Mouse (Mus musculus) liver, adult (tissue): ENCODE measurements around the gene Ankle1.

Source experiments
- GATA4 ChIP-seq: IDR thresholded peaks from 2 replicates; pipeline ENCODE4 v1.6.1; 2014; ENCODE audit warnings: mild to moderate bottlenecking, low read length; ENCODE audit not compliant: insufficient replicate concordance

Ankle1 gene

GRCm38 (mm10) chr8:71395629-71396028 lies 10.2 kb upstream of the Ankle1 start, which contains the start of gene Ushbp1:
Gene Ushbp1 (minus strand): TSS chr8:71395802.
- TF ChIP-seq GATA4 = peak; percentile 88; the same call in 1 of the 2 replicates

GRCm38 (mm10) chr8:71396639-71397305 lies 9.0 kb upstream of the Ankle1 start, which contains the start of gene Babam1:
Gene Babam1 (plus strand): TSS chr8:71396861.
- TF ChIP-seq GATA4 = 0 out of 2 replicates have a peak, but pooled peaks have one; percentile 35

GRCm38 (mm10) chr8:71397701-71398100 lies 8.1 kb upstream of the Ankle1 start:
- TF ChIP-seq GATA4 = no peak

GRCm38 (mm10) chr8:71400826-71401225 lies 5.0 kb upstream of the Ankle1 start:
- TF ChIP-seq GATA4 = no peak

- no peak for TF ChIP-seq GATA4
These were observed 4.4 kb upstream of the Ankle1 start for GRCm38 (mm10) chr8:71401454-71401853.

GRCm38 (mm10) chr8:71402446-71402964 lies 3.3 kb upstream of the Ankle1 start:
- TF ChIP-seq GATA4 = no peak

- TF ChIP-seq GATA4 = no peak
These were observed 2.5 kb upstream of the Ankle1 start for GRCm38 (mm10) chr8:71403107-71403885.

GRCm38 (mm10) chr8:71404011-71404410 lies 1.8 kb upstream of the Ankle1 start:
- TF ChIP-seq GATA4 = no peak

GRCm38 (mm10) chr8:71404951-71405351 lies 859 bp upstream of the Ankle1 start:
- no peak for TF ChIP-seq GATA4

- no peak for TF ChIP-seq GATA4
These were observed 547 bp downstream of the Ankle1 start for GRCm38 (mm10) chr8:71406099-71407015.

GRCm38 (mm10) chr8:71407441-71407840 lies 1.6 kb downstream of the Ankle1 start:
- no peak for TF ChIP-seq GATA4

GRCm38 (mm10) chr8:71408231-71408630 lies 2.4 kb downstream of the Ankle1 start:
- no peak for TF ChIP-seq GATA4

- no peak for TF ChIP-seq GATA4
These were observed 5.9 kb downstream of the Ankle1 start for GRCm38 (mm10) chr8:71411535-71412273.

- no peak for TF ChIP-seq GATA4
These were observed 16.3 kb downstream of the Ankle1 start for GRCm38 (mm10) chr8:71422121-71422520.
